Mouse (Mus musculus): ENCODE measurements around the gene Satb2.

Satb2 gene

GRCm38 (mm10) chr1:56928731-56929130 lies 49.7 kb downstream of the Satb2 start:
- DNase-seq (ENCODE audit: low read depth, low spot score) = peak; percentile 45

- DNase-seq (ENCODE audit: low read depth, low spot score) = no peak
Observed at GRCm38 (mm10) chr1:56920472-56920871, 58.0 kb downstream of the Satb2 start.

- peak; percentile 70 for DNase-seq (ENCODE audit: low read depth, low spot score)
Observed at GRCm38 (mm10) chr1:56914279-56914678, 64.2 kb downstream of the Satb2 start.

GRCm38 (mm10) chr1:56900706-56901287 lies 77.7 kb downstream of the Satb2 start:
- peak; percentile 55 for DNase-seq (ENCODE audit: low read depth, low spot score)

GRCm38 (mm10) chr1:56900187-56900586 lies 78.3 kb downstream of the Satb2 start:
- peak; percentile 73 for DNase-seq (ENCODE audit: low read depth, low spot score)

- DNase-seq (ENCODE audit: low read depth, low spot score) = no peak
Observed at GRCm38 (mm10) chr1:56898606-56899396, 79.6 kb downstream of the Satb2 start.

- no peak for DNase-seq (ENCODE audit: low read depth, low spot score)
Observed at GRCm38 (mm10) chr1:56897492-56898180, 80.8 kb downstream of the Satb2 start.

GRCm38 (mm10) chr1:56896670-56897069 lies 81.8 kb downstream of the Satb2 start:
- no peak for DNase-seq (ENCODE audit: low read depth, low spot score)

GRCm38 (mm10) chr1:56892766-56893165 lies 85.7 kb downstream of the Satb2 start:
- DNase-seq (ENCODE audit: low read depth, low spot score) = peak; percentile 70

GRCm38 (mm10) chr1:56888939-56889338 lies 89.5 kb downstream of the Satb2 start:
- DNase-seq (ENCODE audit: low read depth, low spot score) = no peak

- no peak for DNase-seq (ENCODE audit: low read depth, low spot score)
Observed at GRCm38 (mm10) chr1:56887524-56887923, 90.9 kb downstream of the Satb2 start.

GRCm38 (mm10) chr1:56871485-56871884 lies 107.0 kb downstream of the Satb2 start:
- no peak for DNase-seq (ENCODE audit: low read depth, low spot score)

- no peak for DNase-seq (ENCODE audit: low read depth, low spot score)
Observed at GRCm38 (mm10) chr1:56865246-56865645, 113.2 kb downstream of the Satb2 start.

GRCm38 (mm10) chr1:56862799-56863198 lies 115.7 kb downstream of the Satb2 start:
- no peak for DNase-seq (ENCODE audit: low read depth, low spot score)

GRCm38 (mm10) chr1:56857202-56857601 lies 121.2 kb downstream of the Satb2 start:
- DNase-seq (ENCODE audit: low read depth, low spot score) = no peak

GRCm38 (mm10) chr1:56850446-56850845 lies 128.0 kb downstream of the Satb2 start:
- DNase-seq (ENCODE audit: low read depth, low spot score) = peak; percentile 61

- no peak for DNase-seq (ENCODE audit: low read depth, low spot score)
Observed at GRCm38 (mm10) chr1:56846358-56846757, 132.1 kb downstream of the Satb2 start.

GRCm38 (mm10) chr1:56845523-56846118 lies 132.8 kb downstream of the Satb2 start:
- DNase-seq (ENCODE audit: low read depth, low spot score) = no peak

- DNase-seq (ENCODE audit: low read depth, low spot score) = no peak
Observed at GRCm38 (mm10) chr1:56844551-56845330, 133.7 kb downstream of the Satb2 start.

- DNase-seq (ENCODE audit: low read depth, low spot score) = no peak
Observed at GRCm38 (mm10) chr1:56838901-56839300, 139.5 kb downstream of the Satb2 start.

All from telencephalon, adult 2 months (tissue).